Mouse (Mus musculus): ENCODE data around the gene Shisa5. TPM values are rescaled to one million over a fixed set of nuclear protein-coding genes. Genes with fewer than 3 reads are reported as not detected.

Shisa5 gene
- 66.0 and 68.4 TPM in 2 replicates for polyA plus RNA-seq (2015; fragmentation: Nextera tagmentation; extraction: Ambion mirVana)

DNA sequence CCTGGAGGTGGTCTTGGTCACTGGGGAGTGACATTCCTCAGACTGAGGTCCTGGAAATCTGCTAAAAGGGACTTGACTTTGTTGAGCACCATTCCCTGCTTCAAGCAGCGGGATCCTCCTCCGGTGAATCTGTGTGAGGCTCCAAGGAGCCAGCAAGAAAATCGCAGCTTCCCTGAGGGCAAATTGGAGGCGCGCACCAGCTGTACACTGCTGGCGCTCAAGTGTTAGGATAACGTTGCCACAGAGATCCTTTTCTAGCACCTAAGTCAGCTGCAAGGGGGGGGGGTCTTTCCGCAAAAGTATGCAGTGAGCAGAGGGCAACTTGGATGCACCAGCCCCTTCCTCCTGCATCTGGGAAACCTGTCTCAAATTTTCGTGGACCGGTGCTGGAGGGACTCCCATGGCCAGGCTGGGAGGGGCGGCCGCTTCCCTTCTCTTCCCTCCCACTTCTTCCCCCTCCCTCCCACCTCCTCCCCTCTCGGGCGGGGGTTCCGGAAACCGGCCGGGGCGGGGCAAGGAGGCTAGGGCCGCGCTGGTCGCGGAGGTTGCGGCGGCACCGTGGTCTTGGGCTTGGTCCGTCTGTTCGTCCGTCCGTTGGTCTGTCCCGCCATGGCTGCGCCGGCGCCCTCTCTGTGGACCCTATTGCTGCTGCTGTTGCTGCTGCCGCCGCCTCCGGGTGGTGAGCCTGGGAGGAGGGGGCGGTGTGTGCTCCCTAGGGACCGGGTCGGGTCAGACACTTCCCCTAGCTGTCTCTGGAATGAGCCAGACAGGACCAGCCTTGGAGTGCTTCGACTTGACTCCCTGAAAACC lies at the start of gene Shisa5:
TSS of gene Shisa5 (plus strand) at position 480 of the 810 bp plus-strand sequence.
- H3K27ac ChIP-seq = no peak within 1 kb of the TSS
- peak within 1 kb of the TSS; percentile 66 for H3K9ac ChIP-seq
- WGBS = under 1% methylated on average over 38 of the region's 40 CpGs
- H3K4me1 ChIP-seq = peaks cover 9% of the 10 kb centered on the region; the same call in 1 of the 2 replicates
- H3K4me3 ChIP-seq = peak within 1 kb of the TSS; percentile 64
- H3K27me3 ChIP-seq (replicated peaks) = no peaks in the 10 kb centered on the region
- no peaks in the 10 kb centered on the region for H3K36me3 ChIP-seq (replicated peaks)
- peak; percentile 83 for ATAC-seq (replicated peaks)
- H3K4me2 ChIP-seq = peak within 1 kb of the TSS; percentile 96
- no peaks in the 10 kb centered on the region for H3K9me3 ChIP-seq

DNA sequence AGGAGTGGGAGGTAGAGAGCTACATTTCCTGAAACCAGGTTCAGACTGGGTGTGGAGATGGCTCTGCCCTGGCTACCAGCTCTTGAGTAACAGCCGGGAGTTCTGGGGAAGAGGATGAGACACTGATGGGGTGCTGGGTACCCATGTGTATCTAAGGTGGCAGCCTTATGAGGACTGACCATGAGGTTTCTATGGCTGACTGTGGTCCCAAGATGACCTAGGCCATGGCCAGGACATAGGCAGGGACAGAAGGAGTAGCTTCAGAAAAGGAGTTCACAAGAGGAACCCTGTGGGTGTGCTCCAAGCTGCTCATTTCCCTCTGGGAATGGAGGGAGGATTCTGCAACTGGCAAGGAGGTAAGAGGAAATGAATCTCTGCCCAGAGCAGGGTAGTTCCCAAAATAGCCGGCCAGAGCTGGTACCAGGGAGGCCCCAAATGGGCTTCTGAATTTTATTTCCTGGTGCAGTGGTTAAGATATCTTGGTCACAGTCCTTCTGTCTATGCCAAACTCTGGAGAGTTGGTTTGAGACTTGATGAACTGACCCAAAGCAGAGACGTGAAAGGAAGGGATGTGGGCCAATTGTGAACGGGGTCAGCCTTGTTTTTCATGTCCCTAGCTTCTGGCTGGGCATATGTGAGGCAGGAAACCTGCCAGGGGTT lies 48.4 kb upstream of the Shisa5 start:
- Histone ChIP-seq H3K27me3 (replicated peaks) (no peaks in the 10 kb centered on the region), H3K4me1 (peaks cover 20% of the 10 kb centered on the region), H3K36me3 (replicated peaks) (no peaks in the 10 kb centered on the region), H3K4me3 (no peak overlapping the region), H3K4me2 (no peak overlapping the region), H3K9ac (no peak overlapping the region), H3K9me3 (no peaks in the 10 kb centered on the region), H3K27ac (no peak overlapping the region)
- no peak for ATAC-seq (replicated peaks)
- 83% methylated on average over 4 of the region's 4 CpGs for WGBS

DNA sequence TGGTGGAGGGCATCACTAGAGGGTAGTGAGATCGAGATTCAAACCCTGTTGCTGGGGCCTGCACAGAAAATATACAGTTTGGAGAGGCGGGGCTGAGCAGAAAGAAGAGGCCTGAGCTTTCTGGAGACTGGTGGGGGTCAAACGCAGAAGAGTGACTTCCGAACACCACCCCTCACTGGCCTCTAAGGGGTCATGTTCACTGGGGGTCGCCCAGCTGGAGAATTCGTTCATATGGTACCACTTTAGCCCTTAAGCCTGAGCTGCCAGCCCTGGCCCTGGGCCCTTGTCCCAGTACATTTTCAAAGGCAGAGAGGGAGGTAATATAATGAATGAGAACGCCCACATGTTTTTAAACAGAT lies 47.9 kb upstream of the Shisa5 start:
- H3K27ac ChIP-seq = no peak overlapping the region
- H3K4me2 ChIP-seq = no peak overlapping the region
- no peak for ATAC-seq (replicated peaks)
- H3K36me3 ChIP-seq (replicated peaks) = no peaks in the 10 kb centered on the region
- no peak overlapping the region for H3K4me3 ChIP-seq
- peaks cover 20% of the 10 kb centered on the region for H3K4me1 ChIP-seq
- H3K27me3 ChIP-seq (replicated peaks) = no peaks in the 10 kb centered on the region
- WGBS = 77% methylated on average over 7 of the region's 7 CpGs
- no peaks in the 10 kb centered on the region for H3K9me3 ChIP-seq
- H3K9ac ChIP-seq = no peak overlapping the region

DNA sequence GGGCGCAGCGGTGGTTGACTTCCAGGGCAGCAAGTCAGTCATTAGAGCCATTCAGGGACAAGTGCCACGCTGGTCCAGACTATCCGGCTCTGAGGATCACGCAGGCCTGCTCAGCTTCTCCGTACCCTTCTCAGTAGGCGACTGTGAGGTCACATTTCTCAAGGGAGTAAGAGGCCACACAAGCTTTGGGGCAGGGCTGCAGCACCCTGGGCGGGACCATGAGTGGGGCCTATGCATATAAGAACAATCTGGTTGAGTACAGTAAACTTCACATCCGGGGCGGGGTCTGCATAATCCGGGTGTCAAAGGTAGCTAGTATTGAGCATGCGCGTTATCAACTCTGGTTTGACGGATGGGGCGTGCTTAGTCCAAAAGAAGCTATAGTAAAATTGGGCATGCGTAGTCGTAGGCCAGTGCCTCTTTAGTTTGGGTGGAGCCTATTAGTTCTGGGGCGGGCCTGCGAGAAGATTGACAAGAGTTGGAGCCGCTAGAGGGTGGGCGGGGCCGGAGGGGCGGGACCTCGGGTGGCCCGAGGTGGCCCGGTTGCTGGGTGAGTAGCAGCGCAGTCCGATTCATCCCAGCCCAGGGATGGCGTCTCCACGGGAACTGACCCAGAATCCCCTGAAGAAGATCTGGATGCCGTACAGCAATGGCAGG lies 46.8 kb upstream of the Shisa5 start, which contains the start of gene Pfkfb4:
TSS of gene Pfkfb4 (plus strand) at position 351 of the 657 bp plus-strand sequence.
- peaks cover 25% of the 10 kb centered on the region for H3K4me1 ChIP-seq
- no peaks in the 10 kb centered on the region for H3K27me3 ChIP-seq (replicated peaks)
- H3K4me2 ChIP-seq = peak within 1 kb of the TSS; percentile 73
- H3K4me3 ChIP-seq = peak within 1 kb of the TSS; percentile 60
- H3K36me3 ChIP-seq (replicated peaks) = no peaks in the 10 kb centered on the region
- peak within 1 kb of the TSS; percentile 81 for H3K27ac ChIP-seq
- H3K9ac ChIP-seq = peak within 1 kb of the TSS; percentile 66
- 1% methylated on average over 31 of the region's 31 CpGs for WGBS
- peak; percentile 95 for ATAC-seq (replicated peaks)
- H3K9me3 ChIP-seq = no peaks in the 10 kb centered on the region

DNA sequence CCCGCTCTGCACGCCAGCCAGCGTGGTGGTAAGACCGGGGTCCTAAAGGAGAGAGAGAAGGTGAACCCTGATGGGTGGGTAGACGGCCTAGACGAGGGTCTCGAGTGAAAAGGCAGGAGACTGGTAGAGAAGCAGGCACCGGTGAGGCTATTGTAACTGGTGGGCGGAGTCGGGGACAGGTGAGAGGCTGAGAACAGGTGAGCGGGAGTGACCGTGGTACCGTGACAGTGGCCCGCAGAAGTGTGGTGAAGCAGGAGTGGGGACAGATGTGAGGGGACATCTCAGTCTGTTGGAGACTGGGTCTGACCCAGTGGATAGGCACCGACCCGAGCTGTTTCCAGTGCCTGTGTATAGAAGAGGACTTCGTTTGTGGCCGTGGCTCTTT lies 46.3 kb upstream of the Shisa5 start:
- 7% methylated on average over 18 of the region's 18 CpGs for WGBS
- H3K4me1 ChIP-seq = peaks cover 25% of the 10 kb centered on the region
- H3K36me3 ChIP-seq (replicated peaks) = no peaks in the 10 kb centered on the region
- ATAC-seq (replicated peaks) = peak; percentile 55; the same call in 1 of the 2 replicates
- no peaks in the 10 kb centered on the region for H3K9me3 ChIP-seq
- peak overlapping the region; percentile 73 for H3K4me2 ChIP-seq
- H3K9ac ChIP-seq = peak overlapping the region; percentile 66
- H3K27me3 ChIP-seq (replicated peaks) = no peaks in the 10 kb centered on the region
- peak overlapping the region; percentile 81 for H3K27ac ChIP-seq
- H3K4me3 ChIP-seq = peak overlapping the region; percentile 60

DNA sequence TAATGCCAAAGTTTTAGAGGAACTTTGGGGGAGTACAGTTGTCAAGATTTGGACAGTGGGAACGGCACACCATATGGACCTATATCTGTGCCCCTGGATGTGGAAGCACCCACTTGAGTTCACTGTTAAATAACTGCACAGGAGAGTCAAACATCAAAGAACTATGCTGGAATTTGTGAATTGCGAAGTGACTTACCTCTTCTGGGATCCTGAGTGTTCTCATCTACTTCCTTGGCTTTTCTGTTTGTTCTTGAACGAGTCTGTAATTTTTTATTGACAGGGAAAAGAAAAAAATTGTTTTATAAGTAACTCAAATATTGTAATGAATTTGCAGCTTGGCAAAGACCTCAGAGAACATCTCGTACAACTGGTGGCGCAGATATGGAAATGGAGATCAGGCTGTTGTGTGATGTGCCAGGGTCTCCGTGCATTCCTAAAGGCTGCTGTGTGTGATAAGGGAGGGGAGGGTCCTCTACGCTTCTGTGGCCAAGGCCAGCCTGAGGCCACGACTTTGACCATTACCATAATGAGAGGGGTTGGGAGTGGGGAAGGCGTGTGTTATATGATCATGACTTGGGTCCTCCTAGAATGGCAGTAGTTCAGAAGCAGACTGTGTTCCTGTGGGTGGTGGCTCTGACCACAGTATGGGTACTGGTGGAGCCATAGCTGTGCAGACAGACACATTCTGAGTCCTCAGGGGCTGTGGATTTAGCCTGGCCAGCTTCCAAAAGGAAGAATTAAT lies 45.6 kb upstream of the Shisa5 start:
- Histone ChIP-seq H3K9me3 (no peaks in the 10 kb centered on the region), H3K4me2 (peak overlapping the region; percentile 73), H3K4me1 (peaks cover 25% of the 10 kb centered on the region), H3K4me3 (peak overlapping the region; percentile 60), H3K27ac (no peak overlapping the region), H3K36me3 (replicated peaks) (no peaks in the 10 kb centered on the region), H3K27me3 (replicated peaks) (no peaks in the 10 kb centered on the region), H3K9ac (no peak overlapping the region)
- no peak for ATAC-seq (replicated peaks)
- 81% methylated on average over 9 of the region's 9 CpGs for WGBS

DNA sequence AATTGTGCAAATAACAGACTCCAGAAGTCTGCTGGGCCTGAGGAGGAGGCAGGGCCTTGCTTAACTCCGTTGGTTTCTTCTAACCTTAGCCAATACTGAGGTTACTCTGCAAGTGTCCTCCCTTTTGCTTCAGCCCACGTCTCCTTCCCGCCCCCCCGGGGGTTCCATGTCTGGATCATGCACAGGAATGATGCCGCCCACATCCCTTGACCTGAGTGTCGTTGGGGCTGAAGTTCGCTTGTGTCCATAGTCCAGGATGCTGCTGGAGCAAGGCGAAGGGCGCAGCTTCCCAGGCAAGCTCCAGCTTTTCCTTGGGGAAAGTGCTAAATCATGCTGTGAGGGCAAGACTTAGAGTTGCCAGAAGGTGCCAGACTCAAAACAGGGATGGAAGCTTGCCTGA lies 42.0 kb upstream of the Shisa5 start:
- 82% methylated on average over 9 of the region's 9 CpGs for WGBS
- Histone ChIP-seq H3K27me3 (replicated peaks) (no peaks in the 10 kb centered on the region), H3K27ac (no peak overlapping the region), H3K4me2 (no peak overlapping the region), H3K36me3 (replicated peaks) (no peaks in the 10 kb centered on the region), H3K4me3 (no peak overlapping the region), H3K4me1 (peaks cover 22% of the 10 kb centered on the region), H3K9ac (no peak overlapping the region), H3K9me3 (no peaks in the 10 kb centered on the region)
- no peak for ATAC-seq (replicated peaks)

DNA sequence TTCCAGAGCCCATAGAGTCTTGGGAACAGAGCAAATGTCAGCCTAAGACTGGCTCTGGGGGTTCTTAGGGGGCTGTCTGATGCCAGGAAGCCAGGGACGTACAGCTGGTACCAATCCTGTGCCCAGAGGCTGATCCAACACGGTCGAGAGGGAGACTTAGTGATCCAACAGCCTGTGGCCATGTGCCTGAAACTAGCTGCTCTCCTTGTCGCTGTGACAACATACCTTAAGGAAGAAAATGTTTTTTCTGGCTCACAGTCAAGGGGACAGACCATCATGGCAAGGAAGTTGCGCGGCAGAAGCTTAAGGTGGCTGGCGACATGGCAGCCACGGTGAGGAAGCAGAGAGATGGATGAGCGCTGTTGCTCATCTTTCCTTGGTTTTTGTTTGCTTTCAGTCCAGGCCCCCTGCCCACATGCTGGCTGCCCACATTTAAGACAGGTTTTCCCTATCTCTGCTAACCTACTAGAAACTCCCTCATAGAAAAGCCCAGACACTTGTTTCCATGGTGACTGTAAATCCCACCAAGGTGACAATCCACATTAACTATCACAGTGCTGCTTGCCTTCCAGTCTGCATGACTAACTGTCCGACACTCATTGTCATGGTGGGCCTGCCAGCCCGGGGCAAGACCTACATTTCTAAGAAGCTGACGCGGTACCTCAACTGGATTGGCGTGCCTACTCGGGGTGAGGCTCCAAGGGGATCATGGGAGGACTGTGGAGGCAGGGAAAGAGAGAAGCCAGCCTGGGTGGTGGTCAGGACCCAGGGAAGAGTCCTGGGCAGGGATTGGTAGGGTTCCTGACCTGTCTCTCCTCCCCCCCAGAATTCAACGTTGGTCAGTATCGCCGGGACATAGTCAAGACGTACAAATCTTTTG lies 39.8 kb upstream of the Shisa5 start:
- H3K27ac ChIP-seq = peak overlapping the region; percentile 30; the same call in 1 of the 2 replicates
- no peaks in the 10 kb centered on the region for H3K9me3 ChIP-seq
- ATAC-seq (replicated peaks) = no peak
- H3K27me3 ChIP-seq (replicated peaks) = no peaks in the 10 kb centered on the region
- peaks cover 11% of the 10 kb centered on the region; the same call in 1 of the 2 replicates for H3K4me1 ChIP-seq
- WGBS = 79% methylated on average over 19 of the region's 19 CpGs
- H3K4me3 ChIP-seq = no peak overlapping the region
- H3K9ac ChIP-seq = no peak overlapping the region
- no peaks in the 10 kb centered on the region for H3K36me3 ChIP-seq (replicated peaks)
- no peak overlapping the region for H3K4me2 ChIP-seq

DNA sequence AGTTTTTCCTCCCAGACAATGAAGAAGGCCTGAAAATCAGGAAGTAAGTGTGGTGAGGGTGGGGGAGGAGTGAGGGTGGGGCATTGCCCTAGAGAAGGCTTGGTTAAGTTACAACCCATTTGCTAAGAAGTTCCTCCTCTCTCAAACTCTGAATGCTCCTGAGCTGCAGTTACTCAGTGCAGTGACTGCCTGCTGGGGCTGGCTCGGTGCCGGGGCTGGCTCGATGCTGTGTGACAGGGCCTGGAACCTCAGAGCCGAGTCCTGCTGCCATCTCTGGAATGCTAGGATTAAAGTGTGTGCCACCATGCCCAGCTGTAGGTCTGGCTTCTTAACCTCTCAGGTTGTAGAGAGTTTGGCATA lies 39.2 kb upstream of the Shisa5 start:
- Histone ChIP-seq H3K9ac (no peak overlapping the region), H3K27ac (no peak overlapping the region), H3K27me3 (replicated peaks) (no peaks in the 10 kb centered on the region), H3K4me3 (no peak overlapping the region), H3K4me2 (no peak overlapping the region), H3K9me3 (no peaks in the 10 kb centered on the region), H3K4me1 (peaks cover 11% of the 10 kb centered on the region; the same call in 1 of the 2 replicates), H3K36me3 (replicated peaks) (no peaks in the 10 kb centered on the region)
- no peak for ATAC-seq (replicated peaks)
- 78% methylated on average over 4 of the region's 4 CpGs for WGBS

DNA sequence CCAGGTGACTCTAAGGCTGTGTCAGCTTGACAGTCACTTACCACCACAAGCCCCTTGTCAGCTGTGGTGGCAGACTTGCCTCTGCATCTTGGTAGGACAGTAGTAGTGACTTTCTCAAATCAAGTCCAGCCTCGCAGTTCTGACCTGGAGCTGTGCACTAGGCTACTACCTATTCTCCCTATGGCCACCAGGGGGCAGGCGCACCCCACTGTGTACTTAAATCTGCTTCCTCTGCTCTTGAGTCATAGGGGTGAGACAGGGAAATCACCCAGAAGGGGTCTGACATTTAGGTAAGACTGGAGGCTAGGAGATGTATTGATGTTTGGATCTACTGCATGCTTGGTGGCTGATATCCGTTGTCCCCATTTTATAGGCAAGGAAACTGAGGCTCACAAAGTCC lies 37.6 kb upstream of the Shisa5 start:
- 0 out of 2 replicates have a peak, but pooled peaks have one; percentile 25 for ATAC-seq (replicated peaks)
- no peaks in the 10 kb centered on the region for H3K36me3 ChIP-seq (replicated peaks)
- peaks cover 8% of the 10 kb centered on the region; the same call in 1 of the 2 replicates for H3K4me1 ChIP-seq
- WGBS = 14% methylated on average over 3 of the region's 3 CpGs
- no peaks in the 10 kb centered on the region for H3K9me3 ChIP-seq
- H3K4me2 ChIP-seq = no peak overlapping the region
- no peak overlapping the region for H3K9ac ChIP-seq
- H3K4me3 ChIP-seq = no peak overlapping the region
- H3K27me3 ChIP-seq (replicated peaks) = no peaks in the 10 kb centered on the region
- H3K27ac ChIP-seq = no peak overlapping the region

DNA sequence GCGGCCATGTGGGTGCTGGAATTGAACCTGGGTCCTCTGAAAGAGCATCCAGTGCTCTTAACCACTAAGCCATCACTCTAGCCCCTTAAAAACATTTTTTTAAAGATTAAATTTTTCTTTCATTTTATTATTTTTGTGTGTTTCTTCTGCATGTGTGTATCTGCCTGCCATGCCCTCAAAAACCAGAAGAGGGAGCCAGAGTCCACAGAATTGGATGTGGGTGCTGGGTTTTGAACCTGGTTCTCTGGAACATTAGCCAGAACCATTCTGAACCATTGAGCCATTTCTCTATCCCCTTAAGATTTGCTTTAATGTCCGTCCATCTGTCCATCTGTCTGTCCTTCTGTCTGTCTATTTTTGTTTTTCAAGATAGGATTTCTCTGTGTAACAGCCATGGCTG lies 35.2 kb upstream of the Shisa5 start:
- WGBS = 47% methylated on average over 2 of the region's 2 CpGs
- no peak overlapping the region for H3K4me3 ChIP-seq
- H3K4me1 ChIP-seq = peaks cover 3% of the 10 kb centered on the region; the same call in 1 of the 2 replicates
- no peak for ATAC-seq (replicated peaks)
- H3K27me3 ChIP-seq (replicated peaks) = no peaks in the 10 kb centered on the region
- 0 out of 2 replicates have a peak, but pooled peaks cover 5% of the 10 kb centered on the region for H3K36me3 ChIP-seq (replicated peaks)
- H3K27ac ChIP-seq = no peak overlapping the region
- H3K4me2 ChIP-seq = no peak overlapping the region
- H3K9me3 ChIP-seq = no peaks in the 10 kb centered on the region
- no peak overlapping the region for H3K9ac ChIP-seq

All from midbrain, embryonic 15.5 days (tissue).